Mouse (Mus musculus): Measurements from ENCODE around the gene Cadps2. TPM values are rescaled to one million over a fixed set of nuclear protein-coding genes. Genes with fewer than 3 reads are reported as not detected.

The Cadps2 gene
- polyA plus RNA-seq, 1 experiment = 0.02 TPM

DNA sequence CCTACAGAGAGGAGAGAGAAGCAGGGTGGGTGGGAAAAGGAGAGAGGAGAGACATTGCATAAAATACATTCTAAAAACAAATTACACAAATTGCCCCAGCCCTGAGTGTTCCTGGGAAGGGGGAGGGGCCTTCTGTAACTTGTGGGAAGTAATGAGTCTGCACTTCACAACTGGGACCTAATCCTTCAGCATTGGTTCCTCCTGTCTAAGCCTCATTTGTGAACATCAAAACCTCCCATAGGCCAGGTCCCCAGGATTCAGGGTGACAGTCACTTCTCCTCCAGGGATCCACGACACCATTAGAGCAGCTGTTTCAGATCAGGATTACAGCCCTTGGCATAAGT, 456.2 kb downstream of the Cadps2 start:
- no peak overlapping the region for H3K4me2 ChIP-seq (ENCODE audit: low read depth)
- H3K79me2 ChIP-seq (ENCODE audit: control insufficient read depth, insufficient read depth) = no peaks in the 10 kb centered on the region
- no peak overlapping the region for H3ac ChIP-seq (ENCODE audit: control insufficient read depth, insufficient read length)
- H3K4me3 ChIP-seq = no peak overlapping the region
- TF ChIP-seq MYOG (IDR thresholded peaks at IDR 0.05; ENCODE audit: control insufficient read depth in 1 of 3, insufficient read depth in 1 of 3, insufficient read length in 2 of 3, low read depth in 2 of 3) = no peak
- no peaks in the 10 kb centered on the region for H3K27me3 ChIP-seq (ENCODE audit: control insufficient read depth, insufficient read depth, insufficient read length)
- no peaks in the 10 kb centered on the region for H3K36me3 ChIP-seq (ENCODE audit: control insufficient read depth, insufficient read depth)

DNA sequence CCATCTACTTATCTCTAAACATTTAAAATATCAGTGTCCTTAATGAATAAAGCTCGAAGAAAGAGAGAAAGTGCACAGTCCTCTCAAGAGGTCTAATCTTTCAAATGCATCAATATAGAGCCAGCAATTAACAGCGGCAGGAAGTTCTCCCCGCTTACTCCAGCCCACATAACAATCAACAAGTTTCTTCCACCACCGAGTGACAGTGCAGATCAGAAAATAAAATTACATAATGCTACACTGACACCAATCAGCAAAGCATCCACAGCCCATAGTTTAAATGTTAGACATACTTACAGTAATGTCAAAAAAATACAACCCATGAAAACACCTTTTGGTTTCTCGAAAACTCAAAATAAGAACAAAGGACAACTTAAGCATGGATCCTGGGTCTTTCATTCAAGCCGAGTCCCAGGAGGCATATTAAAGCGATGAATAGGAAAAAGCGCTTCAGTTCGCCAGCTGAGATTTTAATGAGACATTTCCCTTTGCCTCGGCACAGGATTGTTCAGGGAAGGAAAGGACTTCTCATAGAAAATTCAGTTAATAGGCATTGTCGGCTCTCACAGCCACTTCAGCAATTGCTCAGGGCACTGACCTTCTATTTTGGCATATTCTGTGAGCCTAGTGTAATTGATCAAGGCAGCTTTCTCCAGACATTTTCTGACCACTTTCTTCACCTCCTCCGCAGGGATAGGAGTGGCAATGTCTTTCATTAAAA, 456.8 kb downstream of the Cadps2 start:
- H3K36me3 ChIP-seq (ENCODE audit: control insufficient read depth, insufficient read depth) = no peaks in the 10 kb centered on the region
- no peak overlapping the region for H3K4me2 ChIP-seq (ENCODE audit: low read depth)
- no peak for TF ChIP-seq REST (IDR thresholded peaks at IDR 0.05; ENCODE audit: insufficient read depth, insufficient read length)
- no peak for TF ChIP-seq USF1 (IDR thresholded peaks at IDR 0.05; ENCODE audit: low read depth)
- TF ChIP-seq POLR2AphosphoS2 (IDR thresholded peaks at IDR 0.05; ENCODE audit: insufficient read length, low read depth) = no peak
- TF ChIP-seq SRF (IDR thresholded peaks at IDR 0.05; ENCODE audit: control insufficient read depth, insufficient read length, low read depth) = no peak
- no peak for TF ChIP-seq E2F4 (IDR thresholded peaks at IDR 0.05; ENCODE audit: insufficient read depth)
- no peak for TF ChIP-seq POLR2A (IDR thresholded peaks at IDR 0.05; ENCODE audit: insufficient read length, low read depth)
- TF ChIP-seq CEBPB (IDR thresholded peaks at IDR 0.05; ENCODE audit: insufficient read depth, poor library complexity, severe bottlenecking) = no peak
- no peak for TF ChIP-seq TCF3 (IDR thresholded peaks at IDR 0.05; ENCODE audit: insufficient read length, low read depth)
- TF ChIP-seq MYOD1 (IDR thresholded peaks at IDR 0.05; ENCODE audit: control insufficient read depth in 1 of 3, insufficient read length in 2 of 3, low read depth in 2 of 3) = no peak
- TF ChIP-seq TCF12 (IDR thresholded peaks at IDR 0.05; ENCODE audit: insufficient read depth, poor library complexity, severe bottlenecking) = no peak
- no peak for TF ChIP-seq MAX (IDR thresholded peaks at IDR 0.05; ENCODE audit: low read depth)
- no peak for TF ChIP-seq MYOG (IDR thresholded peaks at IDR 0.05; ENCODE audit: control insufficient read depth in 1 of 3, insufficient read depth in 1 of 3, insufficient read length in 2 of 3, low read depth in 2 of 3)

DNA sequence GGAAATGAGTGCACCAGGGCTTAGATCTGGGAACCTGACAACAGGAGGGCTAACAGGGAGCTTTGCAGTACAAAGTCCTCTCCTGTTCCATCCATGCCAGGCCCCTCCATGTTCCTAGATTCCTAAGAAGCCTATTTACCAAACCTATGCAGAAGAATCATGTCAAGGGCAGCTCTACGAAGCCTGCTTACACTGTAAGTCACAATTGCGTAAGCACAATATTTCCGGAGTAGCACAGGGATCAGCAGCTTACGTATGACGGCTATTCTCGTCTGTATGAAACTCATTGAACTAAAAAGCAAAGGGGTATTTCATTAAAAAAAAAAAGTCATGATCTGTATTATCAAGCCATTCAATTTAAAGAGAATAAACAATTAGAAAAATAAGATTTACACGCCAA, 462.9 kb downstream of the Cadps2 start:
- Histone ChIP-seq H3ac (ENCODE audit: control insufficient read depth, insufficient read length) (no peak overlapping the region), H3K79me2 (ENCODE audit: control insufficient read depth, insufficient read depth) (no peaks in the 10 kb centered on the region), H3K27me3 (ENCODE audit: control insufficient read depth, insufficient read depth, insufficient read length) (no peaks in the 10 kb centered on the region), H3K4me2 (ENCODE audit: low read depth) (no peak overlapping the region), H3K36me3 (ENCODE audit: control insufficient read depth, insufficient read depth) (no peaks in the 10 kb centered on the region), H3K4me3 (no peak overlapping the region)
- no peak for TF ChIP-seq MYOD1 (IDR thresholded peaks at IDR 0.05; ENCODE audit: control insufficient read depth in 1 of 3, insufficient read length in 2 of 3, low read depth in 2 of 3)

More for the DNA sequence above, 456.8 kb downstream of the Cadps2 start:
- H3ac ChIP-seq (ENCODE audit: control insufficient read depth, insufficient read length) = no peak overlapping the region
- no peaks in the 10 kb centered on the region for H3K79me2 ChIP-seq (ENCODE audit: control insufficient read depth, insufficient read depth)
- no peak overlapping the region for H3K4me3 ChIP-seq
- H3K27me3 ChIP-seq (ENCODE audit: control insufficient read depth, insufficient read depth, insufficient read length) = no peaks in the 10 kb centered on the region

DNA sequence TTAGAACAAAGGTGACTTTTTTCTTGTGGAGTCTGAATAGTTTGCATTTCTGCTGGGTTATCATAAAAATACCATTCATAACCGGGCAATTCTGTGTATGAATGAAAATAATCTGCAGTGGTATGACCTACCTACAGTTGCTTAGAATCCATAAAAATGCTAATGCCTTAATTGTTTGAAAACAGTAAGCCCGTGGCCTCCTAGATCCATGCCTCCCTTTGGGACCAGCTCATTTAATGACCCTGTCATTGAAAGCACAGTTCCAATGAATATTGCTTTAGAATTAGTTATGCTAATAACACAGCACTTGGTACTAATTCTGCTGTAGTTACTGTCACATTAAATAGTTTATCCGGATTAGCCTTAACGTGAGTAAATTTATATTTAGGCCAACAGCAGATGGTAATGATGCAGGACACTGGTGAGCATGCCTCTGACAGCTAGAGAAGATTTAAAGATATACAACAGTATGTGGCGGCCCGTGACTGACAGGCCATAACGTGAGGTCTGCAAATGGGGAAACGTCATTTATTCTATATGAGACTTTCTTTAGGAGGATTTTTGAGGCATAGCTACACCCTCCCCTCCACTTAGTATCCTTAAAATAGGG, 477.3 kb downstream of the Cadps2 start:
- Histone ChIP-seq H3ac (ENCODE audit: control insufficient read depth, insufficient read length) (no peak overlapping the region), H3K4me3 (no peak overlapping the region), H3K36me3 (ENCODE audit: control insufficient read depth, insufficient read depth) (no peaks in the 10 kb centered on the region), H3K27me3 (ENCODE audit: control insufficient read depth, insufficient read depth, insufficient read length) (no peaks in the 10 kb centered on the region), H3K4me2 (ENCODE audit: low read depth) (no peak overlapping the region), H3K79me2 (ENCODE audit: control insufficient read depth, insufficient read depth) (no peaks in the 10 kb centered on the region)
- no peak for TF ChIP-seq MAX (IDR thresholded peaks at IDR 0.05; ENCODE audit: low read depth)
- TF ChIP-seq REST (IDR thresholded peaks at IDR 0.05; ENCODE audit: insufficient read depth, insufficient read length) = no peak
- no peak for TF ChIP-seq SRF (IDR thresholded peaks at IDR 0.05; ENCODE audit: control insufficient read depth, insufficient read length, low read depth)
- TF ChIP-seq TCF3 (IDR thresholded peaks at IDR 0.05; ENCODE audit: insufficient read length, low read depth) = no peak
- TF ChIP-seq E2F4 (IDR thresholded peaks at IDR 0.05; ENCODE audit: insufficient read depth) = no peak
- no peak for TF ChIP-seq MYOG (IDR thresholded peaks at IDR 0.05; ENCODE audit: control insufficient read depth in 1 of 3, insufficient read depth in 1 of 3, insufficient read length in 2 of 3, low read depth in 2 of 3)
- no peak for TF ChIP-seq TCF12 (IDR thresholded peaks at IDR 0.05; ENCODE audit: insufficient read depth, poor library complexity, severe bottlenecking)
- TF ChIP-seq MYOD1 (IDR thresholded peaks at IDR 0.05; ENCODE audit: control insufficient read depth in 1 of 3, insufficient read length in 2 of 3, low read depth in 2 of 3) = no peak
- TF ChIP-seq POLR2A (IDR thresholded peaks at IDR 0.05; ENCODE audit: insufficient read length, low read depth) = no peak
- TF ChIP-seq CEBPB (IDR thresholded peaks at IDR 0.05; ENCODE audit: insufficient read depth, poor library complexity, severe bottlenecking) = no peak
- no peak for TF ChIP-seq USF1 (IDR thresholded peaks at IDR 0.05; ENCODE audit: low read depth)
- TF ChIP-seq POLR2AphosphoS2 (IDR thresholded peaks at IDR 0.05; ENCODE audit: insufficient read length, low read depth) = no peak

DNA sequence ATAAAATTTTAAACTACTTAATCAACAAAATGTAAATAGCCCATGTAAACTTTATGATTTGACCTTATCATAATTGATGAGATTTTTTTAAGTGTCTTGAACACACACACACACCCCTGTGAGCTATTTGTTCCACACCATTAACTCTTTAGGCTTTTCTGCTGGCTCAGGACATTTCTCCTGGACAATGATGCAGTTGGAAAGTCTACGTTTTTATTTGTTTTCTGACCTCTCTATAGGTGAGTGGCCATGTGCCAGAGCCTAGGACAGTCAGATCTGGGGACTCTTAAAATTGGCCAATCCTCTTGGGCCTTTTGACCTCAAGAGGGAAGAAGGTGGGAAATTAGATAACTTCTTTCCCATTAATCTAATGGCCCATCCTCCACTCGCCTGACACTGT, 478.6 kb downstream of the Cadps2 start:
- no peak overlapping the region for H3K4me2 ChIP-seq (ENCODE audit: low read depth)
- no peak overlapping the region for H3ac ChIP-seq (ENCODE audit: control insufficient read depth, insufficient read length)
- no peak for TF ChIP-seq POLR2A (IDR thresholded peaks at IDR 0.05; ENCODE audit: insufficient read length, low read depth)
- no peak for TF ChIP-seq USF1 (IDR thresholded peaks at IDR 0.05; ENCODE audit: low read depth)
- no peak for TF ChIP-seq REST (IDR thresholded peaks at IDR 0.05; ENCODE audit: insufficient read depth, insufficient read length)
- TF ChIP-seq CEBPB (IDR thresholded peaks at IDR 0.05; ENCODE audit: insufficient read depth, poor library complexity, severe bottlenecking) = no peak
- TF ChIP-seq E2F4 (IDR thresholded peaks at IDR 0.05; ENCODE audit: insufficient read depth) = no peak
- no peak for TF ChIP-seq MYOD1 (IDR thresholded peaks at IDR 0.05; ENCODE audit: control insufficient read depth in 1 of 3, insufficient read length in 2 of 3, low read depth in 2 of 3)
- H3K36me3 ChIP-seq (ENCODE audit: control insufficient read depth, insufficient read depth) = no peaks in the 10 kb centered on the region
- H3K27me3 ChIP-seq (ENCODE audit: control insufficient read depth, insufficient read depth, insufficient read length) = no peaks in the 10 kb centered on the region
- H3K79me2 ChIP-seq (ENCODE audit: control insufficient read depth, insufficient read depth) = no peaks in the 10 kb centered on the region
- H3K4me3 ChIP-seq = no peak overlapping the region

Measured in myocyte (in vitro differentiated cells).